Mouse (Mus musculus): ENCODE measurements at regions not wholly inside any gene's neighbourhood (a gene's known extent, or its start where the extent isn't known, plus 50 kb on each side); places are given as distances from the start of the nearest gene placed in this dataset.

DNA sequence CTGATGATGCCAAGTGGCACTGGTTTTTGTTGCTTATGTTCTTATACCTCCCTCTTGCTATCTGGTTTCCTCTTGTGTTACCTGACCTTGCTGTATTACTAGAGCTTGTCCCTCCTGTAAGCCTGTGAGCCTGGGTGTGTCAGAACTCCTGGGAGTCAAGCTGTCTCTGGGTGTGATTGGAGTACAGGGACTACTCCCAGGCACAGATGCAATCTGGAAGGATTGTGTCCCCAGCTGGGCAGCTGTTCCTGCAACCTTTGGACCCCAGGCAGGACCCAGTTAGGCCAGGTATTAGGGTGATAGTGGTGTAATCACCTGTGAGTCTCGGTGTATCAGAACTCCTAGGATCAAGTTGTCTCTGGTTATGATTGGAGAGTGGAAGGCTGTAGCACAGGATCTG lies 97.4 kb upstream of the Dock11 start:
- no peak for DNase-seq (ENCODE audit: extremely low spot score in 1 of 2, low spot score in 1 of 2)

DNA sequence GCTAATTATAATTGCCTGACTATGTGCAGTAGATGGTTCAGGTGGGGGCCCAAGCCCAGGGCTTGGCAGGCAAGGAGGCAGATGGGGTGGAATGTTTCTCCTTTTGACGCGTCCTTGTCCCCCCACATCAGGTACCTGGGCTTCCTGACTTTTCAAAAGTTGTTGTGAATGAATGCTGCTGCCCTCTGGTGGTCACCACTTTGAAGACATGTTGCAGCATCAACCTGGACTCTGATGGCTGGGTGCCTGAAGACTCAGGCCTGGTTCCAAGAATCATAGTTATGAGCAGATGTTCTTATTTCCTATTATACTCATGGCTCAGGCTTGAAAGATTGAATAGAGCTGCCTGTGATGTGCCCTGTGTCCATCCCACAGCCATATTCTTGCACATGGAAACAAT lies 75.4 kb upstream of the Dock11 start:
- DNase-seq (ENCODE audit: extremely low spot score in 1 of 2, low spot score in 1 of 2) = peak in 1 of 2 experiments; percentile 20

- DNase-seq (ENCODE audit: extremely low spot score in 1 of 2, low spot score in 1 of 2) = peak in 1 of 2 experiments; percentile 33
Observed at GRCm38 (mm10) chrX:35834411-35834810, 54.2 kb upstream of the Dock11 start.

DNA sequence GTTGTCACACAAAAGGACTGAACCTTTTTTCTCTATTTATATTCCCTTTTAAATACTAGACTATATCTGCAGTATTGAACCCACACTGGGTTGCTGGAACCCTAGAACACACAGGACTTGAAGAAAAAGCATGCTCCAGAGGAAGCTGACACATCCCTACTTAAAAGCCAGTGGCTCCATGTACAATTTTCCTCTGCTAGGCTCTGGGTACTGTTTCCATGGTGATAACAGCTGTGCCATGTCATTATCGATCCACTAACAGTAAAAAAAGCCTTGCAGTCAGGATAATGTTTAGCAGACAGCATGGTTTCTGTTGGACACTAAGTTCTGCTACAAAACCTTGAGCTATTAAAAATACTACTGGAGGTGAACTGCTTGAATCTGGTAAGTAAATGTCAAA lies 50.6 kb upstream of the Dock11 start:
- no peak for DNase-seq (ENCODE audit: extremely low spot score in 1 of 2, low spot score in 1 of 2)
